Mouse (Mus musculus) left cerebral cortex, postnatal 10 days (tissue): ENCODE data around the gene Ccdc87. TPM values are rescaled to one million over a fixed set of nuclear protein-coding genes. Genes with fewer than 3 reads are reported as not detected.
"Not testable (repeated sequence)": the region's sequence is repeated elsewhere in the genome, so short reads cannot be mapped to it uniquely, and the experiment has no call there.

Experiments used
- DNase-seq, 2 experiments: peaks; one replicate each; pipeline ENCODE4 v3.0.0; 2021 to 2022; ENCODE audit warnings: low spot score in 2 of 2, mixed read lengths in 1 of 2; ENCODE audit errors: extremely low spot score in 1 of 2
- intact Hi-C: fragments of 180-260 bp; cut with DNase I; formaldehyde crosslinking; loops from one replicate; pipeline ENCODE4 v1.15.1; 2025
- total RNA-seq, 2 experiments: library from RNA; stranded (reverse); gene quantifications; 2 replicates each; pipeline ENCODE4 v1.2.3; 2021

The Ccdc87 gene
- 1 to 10 TPM; 2.4 to 2.9 TPM for total RNA-seq

GRCm38 (mm10) chr19:4839149-4839548, at the start of gene Ccdc87, which contains the start of gene Ccs:
Gene Ccdc87, plus strand, starts transcription at chr19:4839366.
Gene Ccs, minus strand, starts transcription at chr19:4839332.
- intact Hi-C loops, result no loop called here
- peak; percentile 94 to 97 for DNase-seq

GRCm38 (mm10) chr19:4793281-4793830, 45.8 kb upstream of the Ccdc87 start:
- intact Hi-C loops, result no loop called here

GRCm38 (mm10) chr19:4793831-4794422, 45.2 kb upstream of the Ccdc87 start, which contains the start of gene Rbm4:
Gene Rbm4, minus strand, starts transcription at chr19:4793901.
- peak; percentile 97 to 99 for DNase-seq
- intact Hi-C loops, result no loop called here

More at GRCm38 (mm10) chr19:4793281-4793830, 45.8 kb upstream of the Ccdc87 start:
- DNase-seq, result no peak

DNA sequence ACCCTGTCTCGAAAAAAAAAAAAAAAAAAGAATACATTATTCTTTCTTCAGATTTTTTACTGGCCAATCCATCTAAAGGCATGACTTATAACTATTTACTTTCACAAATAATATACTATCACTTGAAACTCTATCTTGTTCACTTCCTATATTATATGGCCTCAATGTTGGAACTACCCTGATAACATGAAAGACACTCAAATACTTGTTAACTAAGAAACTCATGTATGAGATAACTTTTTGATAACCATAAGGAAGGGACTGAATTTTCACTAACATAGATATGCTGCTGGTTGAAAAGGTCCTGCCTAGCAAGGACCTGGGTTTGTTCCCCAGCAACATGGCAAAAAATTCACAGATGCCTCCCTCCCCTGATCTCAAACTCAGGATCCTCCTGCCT, 43.2 kb upstream of the Ccdc87 start:
- no peak for DNase-seq
- intact Hi-C loops, result no loop called here

DNA sequence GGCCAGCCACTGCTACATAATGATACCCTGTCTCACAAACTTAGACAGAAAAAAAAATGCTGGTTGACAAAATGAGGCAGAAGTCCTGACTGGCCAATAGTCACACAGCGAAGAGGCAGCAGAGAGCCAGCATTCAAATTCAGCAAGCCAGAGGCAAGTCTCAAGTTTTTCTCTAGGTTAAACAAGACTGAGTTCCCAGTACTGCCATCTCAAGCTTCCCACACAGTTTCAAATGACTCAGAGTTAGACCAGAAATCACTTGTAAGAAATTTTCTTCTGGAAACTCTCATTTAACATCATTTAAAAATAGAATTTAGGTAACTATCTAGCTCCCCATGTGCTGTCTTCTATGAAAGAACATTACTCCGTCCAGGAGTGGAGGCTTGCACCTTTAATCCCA, 41.3 kb upstream of the Ccdc87 start:
- DNase-seq, result no peak
- intact Hi-C loops, result no loop called here

- intact Hi-C loops, result no loop called here
- no peak for DNase-seq
These were observed 40.1 kb upstream of the Ccdc87 start for GRCm38 (mm10) chr19:4799083-4799482.

- intact Hi-C loops, result no loop called here
- no peak for DNase-seq
These were observed 36.5 kb upstream of the Ccdc87 start for GRCm38 (mm10) chr19:4802691-4803091.

DNA sequence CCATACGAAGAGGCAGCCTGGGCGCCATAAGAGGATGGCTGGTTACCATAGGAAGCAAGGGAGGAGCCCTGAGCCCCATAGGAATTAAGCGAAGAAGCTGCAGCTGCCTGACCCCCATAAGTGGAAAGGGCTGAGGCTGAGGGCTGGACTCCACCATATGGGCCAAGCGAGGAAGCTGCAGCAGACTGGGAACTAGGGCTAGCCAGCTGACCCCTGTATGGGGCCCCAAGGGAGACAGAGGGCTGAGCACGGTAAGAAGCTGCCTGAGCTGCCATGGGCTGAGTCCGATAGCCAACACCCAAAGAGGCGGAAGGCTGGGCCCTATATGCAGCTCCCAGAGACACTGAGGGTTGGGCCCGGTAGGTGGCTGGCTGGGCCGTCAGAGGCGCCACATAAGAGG, 35.9 kb upstream of the Ccdc87 start:
- intact Hi-C loops, result no loop called here
- peak in 1 of 2 experiments; percentile 24 for DNase-seq

- intact Hi-C loops, result no loop called here
- no peak for DNase-seq
These were observed 28.9 kb upstream of the Ccdc87 start for GRCm38 (mm10) chr19:4810309-4810708.

DNA sequence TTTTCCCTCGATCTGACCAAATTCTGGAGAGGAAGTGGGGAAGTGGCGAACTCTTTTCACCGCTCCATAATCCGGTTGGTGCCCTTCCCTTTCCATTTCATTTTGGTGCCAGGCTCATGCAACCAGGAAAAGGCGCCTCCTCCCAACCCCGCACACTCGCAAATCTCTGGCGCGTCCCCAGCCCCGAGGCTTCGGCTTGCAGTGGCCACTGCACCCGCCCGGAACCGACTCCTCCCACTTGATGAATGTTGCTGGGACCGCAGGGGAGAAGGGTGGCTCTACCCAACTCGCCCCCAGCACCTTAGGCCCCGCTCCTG, 28.5 kb upstream of the Ccdc87 start:
- intact Hi-C loops, result no loop called here
- no peak for DNase-seq

DNA sequence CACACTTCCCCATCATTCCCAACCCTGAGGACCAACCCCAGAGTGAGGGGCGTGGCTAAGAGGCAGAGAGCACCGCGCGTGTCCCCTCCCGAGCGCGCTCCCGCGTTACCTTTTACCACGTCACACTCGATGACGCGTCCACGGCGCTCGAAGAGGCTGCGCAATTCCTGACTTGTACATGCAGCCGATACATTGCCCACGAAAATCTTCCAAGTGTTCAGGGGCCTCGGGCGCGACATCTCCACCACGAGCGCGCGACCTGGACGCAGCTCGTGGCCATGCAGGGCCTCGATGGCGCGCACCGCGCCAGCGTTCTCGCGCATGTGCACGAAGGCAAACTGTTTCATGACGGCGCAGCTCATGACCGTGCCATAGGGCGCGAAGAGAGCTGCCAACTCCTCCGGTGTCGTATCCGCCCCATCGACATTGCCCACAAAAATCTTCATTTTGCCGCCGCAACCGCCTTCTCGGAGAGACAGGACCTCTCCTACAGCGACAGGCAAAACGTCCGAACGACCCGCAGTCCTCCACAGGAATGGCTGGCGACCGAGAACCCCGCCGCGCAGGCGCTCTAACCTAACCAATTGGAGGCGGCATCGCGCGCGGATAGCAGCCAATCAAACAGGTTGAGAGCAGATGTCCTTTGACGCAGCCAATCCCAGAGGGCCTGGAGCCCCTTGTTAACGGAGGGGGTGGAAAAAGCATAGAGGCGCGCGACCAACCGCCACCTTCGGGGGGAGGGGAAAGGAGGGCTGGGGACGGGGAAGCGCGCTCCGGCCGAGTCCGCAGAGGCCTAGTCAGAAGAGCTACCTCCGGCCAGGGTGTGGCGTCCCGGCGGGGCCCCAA, 27.9 kb upstream of the Ccdc87 start, which contains the start of the genes Gm21992 and Rbm14:
Gene Gm21992, minus strand, starts transcription at position 550 of the 846 bp plus-strand sequence.
Gene Rbm14, minus strand, starts transcription at position 572 of the 846 bp plus-strand sequence.
- DNase-seq, result peak; percentile 99
- intact Hi-C loops, result no loop called here

- intact Hi-C loops, result no loop called here
- DNase-seq, result no peak
These were observed 27.3 kb upstream of the Ccdc87 start for GRCm38 (mm10) chr19:4811909-4812242.

DNA sequence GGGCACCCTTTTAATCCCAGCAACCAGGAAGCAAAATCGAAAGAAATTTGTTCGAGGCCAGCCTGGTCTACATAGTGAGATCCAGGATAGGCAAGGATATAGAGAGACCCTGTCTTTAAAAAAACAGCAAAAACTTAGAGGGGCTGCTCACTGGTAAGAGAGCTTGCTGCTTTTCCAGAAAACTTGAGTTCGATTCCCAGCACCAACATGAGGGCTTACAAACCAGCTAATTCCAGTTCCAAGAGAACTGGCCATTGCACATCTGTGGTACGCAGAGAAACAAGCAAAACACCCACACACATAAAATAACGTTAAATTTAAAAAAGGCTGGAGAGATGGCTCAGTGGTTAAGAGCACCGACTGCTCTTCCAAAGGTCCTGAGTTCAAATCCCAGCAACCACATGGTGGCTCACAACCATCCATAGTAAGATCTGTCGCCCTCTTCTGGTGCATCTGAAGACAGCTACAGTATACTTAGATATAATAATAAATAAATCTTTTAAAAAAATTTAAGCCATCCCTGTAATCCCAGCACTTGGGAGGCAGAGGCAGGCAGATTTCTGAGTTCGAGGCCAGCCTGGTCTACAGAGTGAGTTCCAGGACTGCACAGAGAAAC, 26.7 kb upstream of the Ccdc87 start:
- DNase-seq, intact Hi-C loops: not testable (repeated sequence)

DNA sequence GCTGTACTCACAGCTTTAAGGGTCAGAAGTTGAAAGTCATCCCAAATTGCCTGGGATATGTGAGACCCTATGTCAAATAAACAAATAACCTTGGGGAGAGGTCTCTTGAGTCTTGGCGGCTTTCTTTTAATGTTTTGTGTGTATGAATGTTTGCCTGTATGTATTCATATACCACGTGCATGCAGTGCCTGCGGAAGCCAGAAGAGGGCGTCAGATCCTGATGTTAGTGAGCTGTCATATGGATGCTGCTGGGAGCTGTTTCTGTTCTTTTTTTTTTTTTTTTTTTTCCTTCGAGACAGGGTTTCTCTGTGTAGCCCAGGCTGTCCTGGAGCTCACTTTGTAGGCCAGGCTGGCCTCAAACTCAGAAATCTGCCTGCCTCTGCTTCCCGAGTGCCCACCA, 26.2 kb upstream of the Ccdc87 start:
- peak in 1 of 2 experiments; percentile 47 for DNase-seq
- intact Hi-C loops, result no loop called here

GRCm38 (mm10) chr19:4817182-4817835, 21.9 kb upstream of the Ccdc87 start:
- DNase-seq, result no peak
- intact Hi-C loops, result no loop called here

- peak; percentile 71 to 79 for DNase-seq
- intact Hi-C loops, result no loop called here
These were observed 18.4 kb upstream of the Ccdc87 start for GRCm38 (mm10) chr19:4820678-4821303.

- intact Hi-C loops, result no loop called here
- DNase-seq, result no peak
These were observed 10.6 kb upstream of the Ccdc87 start for GRCm38 (mm10) chr19:4828444-4829114.

GRCm38 (mm10) chr19:4829156-4829555, 10.0 kb upstream of the Ccdc87 start:
- peak; percentile 36 to 43 for DNase-seq
- intact Hi-C loops, result no loop called here
